Mouse (Mus musculus) heart, embryonic 15.5 days (tissue): ENCODE results near the gene Itsn1. TPM values are rescaled to one million over a fixed set of nuclear protein-coding genes. Genes with fewer than 3 reads are reported as not detected.
A peak's percentile ranks its signal among the peaks of the same experiment; 100 is the strongest.

ENCODE experiments used
- ATAC-seq: fragments of 200-750 bp; cut with Nextera tagmentation; replicated peaks from 2 replicates; pipeline ENCODE4 v1.8.0; 2017; ENCODE audit warnings: low read depth, moderate TSS enrichment; ENCODE audit not compliant: insufficient number of reproducible peaks, insufficient read depth, low FRiP score
- H3K27ac ChIP-seq: fragments of 300-500 bp; sonication (generic); 2 replicates; pipeline ENCODE4 v1.5.1; 2015; ENCODE audit warnings: mild to moderate bottlenecking, inconsistent platforms
- H3K27me3 ChIP-seq: fragments of 300-500 bp; sonication (generic); 2 replicates; pipeline ENCODE4 v1.6.1; 2015; ENCODE audit warnings: inconsistent platforms
- H3K36me3 ChIP-seq: fragments of 300-500 bp; sonication (generic); 2 replicates; pipeline ENCODE4 v1.6.1; 2015; ENCODE audit warnings: mild to moderate bottlenecking, inconsistent platforms
- H3K4me1 ChIP-seq: fragments of 300-500 bp; sonication (generic); replicated peaks from 2 replicates; pipeline ENCODE4 v1.6.1; 2015; ENCODE audit warnings: inconsistent platforms
- H3K4me2 ChIP-seq: fragments of 300-500 bp; sonication (generic); 2 replicates; pipeline ENCODE4 v1.6.1; 2015; ENCODE audit warnings: inconsistent platforms, mild to moderate bottlenecking, moderate library complexity
- H3K4me3 ChIP-seq: fragments of 300-500 bp; sonication (generic); 2 replicates; pipeline ENCODE4 v1.5.1; 2015; ENCODE audit warnings: mild to moderate bottlenecking, inconsistent platforms
- H3K9ac ChIP-seq: fragments of 300-500 bp; sonication (generic); 2 replicates; pipeline ENCODE4 v1.6.1; 2015; ENCODE audit warnings: mild to moderate bottlenecking, inconsistent platforms
- H3K9me3 ChIP-seq: fragments of 300-500 bp; sonication (generic); replicated peaks from 2 replicates; pipeline ENCODE4 v1.6.1; 2016; ENCODE audit warnings: inconsistent platforms
- WGBS: fragments of 180-500 bp; shearing (Covaris S2); methylation state at CpG from one replicate; pipeline ENCODE4 v1.1.7; 2015; ENCODE audit warnings: mixed read lengths; 5-methylcytosine and 5-hydroxymethylcytosine counted together
- polyA plus RNA-seq: library from polyadenylated mRNA; unstranded; fragments of >200 nt; fragmentation: Nextera tagmentation; extraction: Ambion mirVana; gene quantifications from 2 replicates; pipeline ENCODE4 v1.2.1, GENCODE M21; 2015

Itsn1 gene
- polyA plus RNA-seq, 1 experiment from 2014 or later: 17.6 TPM

DNA sequence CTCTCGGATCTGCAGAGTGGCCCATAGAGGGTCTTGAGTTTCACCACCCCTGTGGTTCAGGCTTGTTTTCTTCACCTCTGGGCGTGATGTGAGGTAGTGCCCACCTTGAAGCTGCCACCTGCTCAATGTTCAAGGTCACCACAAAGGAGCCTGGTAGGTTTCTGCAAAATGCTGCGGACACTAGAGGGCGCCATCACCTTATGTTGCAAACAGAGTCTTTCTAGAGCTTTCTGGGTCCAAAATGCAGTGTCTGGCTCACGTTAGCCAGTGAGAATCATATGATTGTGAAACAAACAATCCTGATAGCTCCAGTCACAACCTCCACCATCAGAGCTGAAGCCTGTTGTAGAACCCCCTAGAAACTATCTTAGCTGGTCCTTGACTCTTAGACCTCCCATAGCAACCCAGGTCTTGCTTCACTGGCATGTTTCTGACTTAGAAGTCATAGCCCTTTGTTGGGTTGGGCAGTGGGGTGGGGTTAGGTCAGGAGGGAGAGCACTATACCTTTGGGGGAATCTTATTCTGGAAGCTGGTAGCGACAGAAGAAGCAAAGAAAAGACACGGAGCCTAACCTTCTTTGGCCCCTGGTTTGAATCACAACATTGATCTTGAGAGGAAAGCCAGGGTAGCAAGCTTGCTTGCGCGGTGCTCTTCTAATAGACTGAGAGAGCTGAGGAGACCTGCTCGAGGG lies 207.4 kb downstream of the Itsn1 start:
- no peaks in the 10 kb centered on the region for H3K4me1 ChIP-seq
- no peaks in the 10 kb centered on the region for H3K27me3 ChIP-seq
- ATAC-seq: peak; percentile 23; the same call in 1 of the 2 replicates
- no peak overlapping the region for H3K4me3 ChIP-seq
- H3K36me3 ChIP-seq: no peaks in the 10 kb centered on the region
- no peak overlapping the region for H3K9ac ChIP-seq
- no peak overlapping the region for H3K4me2 ChIP-seq
- no peak overlapping the region for H3K27ac ChIP-seq
- no peaks in the 10 kb centered on the region for H3K9me3 ChIP-seq
- 47% methylated on average over 10 of the region's 10 CpGs for WGBS

DNA sequence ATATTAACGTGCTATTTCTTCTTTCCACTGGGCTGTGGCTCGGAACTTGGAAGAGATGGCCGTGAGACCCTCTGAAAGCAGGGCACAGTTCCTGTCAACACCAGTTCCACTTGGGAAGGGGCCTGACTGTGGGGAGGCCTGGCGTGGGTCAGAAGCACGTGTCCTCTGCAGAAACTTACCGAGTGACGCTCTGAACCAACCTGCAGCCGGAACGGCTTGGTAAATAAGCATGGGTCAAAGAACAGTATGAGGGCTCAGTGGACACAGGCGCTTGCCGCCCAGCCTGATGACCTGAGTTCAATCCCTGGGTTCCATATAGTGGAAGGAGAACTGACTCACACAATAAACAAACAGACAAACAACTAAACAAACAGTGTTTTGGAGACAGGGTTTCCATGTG lies 208.2 kb downstream of the Itsn1 start:
- no peaks in the 10 kb centered on the region for H3K36me3 ChIP-seq
- no peaks in the 10 kb centered on the region for H3K4me1 ChIP-seq
- no peak overlapping the region for H3K9ac ChIP-seq
- H3K4me2 ChIP-seq: no peak overlapping the region
- H3K27me3 ChIP-seq: no peaks in the 10 kb centered on the region
- no peaks in the 10 kb centered on the region for H3K9me3 ChIP-seq
- WGBS: 86% methylated on average over 11 of the region's 11 CpGs
- H3K4me3 ChIP-seq: no peak overlapping the region
- ATAC-seq: no peak
- H3K27ac ChIP-seq: no peak overlapping the region

- WGBS: 69% methylated on average over 5 of the region's 5 CpGs
- Histone ChIP-seq H3K4me3 (no peak overlapping the region), H3K27me3 (no peaks in the 10 kb centered on the region), H3K27ac (no peak overlapping the region), H3K4me1 (no peaks in the 10 kb centered on the region), H3K36me3 (no peaks in the 10 kb centered on the region), H3K4me2 (no peak overlapping the region), H3K9me3 (no peaks in the 10 kb centered on the region), H3K9ac (no peak overlapping the region)
- no peak for ATAC-seq
These were observed 209.1 kb downstream of the Itsn1 start for GRCm38 (mm10) chr16:91938141-91938540.

- no peak overlapping the region for H3K4me2 ChIP-seq
- no peak overlapping the region for H3K4me3 ChIP-seq
- no peaks in the 10 kb centered on the region for H3K9me3 ChIP-seq
- no peaks in the 10 kb centered on the region for H3K4me1 ChIP-seq
- 58% methylated on average over 6 of the region's 6 CpGs for WGBS
- H3K27me3 ChIP-seq: no peaks in the 10 kb centered on the region
- no peak overlapping the region for H3K27ac ChIP-seq
- H3K9ac ChIP-seq: no peak overlapping the region
- ATAC-seq: no peak
- H3K36me3 ChIP-seq: no peaks in the 10 kb centered on the region
These were observed 211.6 kb downstream of the Itsn1 start for GRCm38 (mm10) chr16:91940726-91941125.

GRCm38 (mm10) chr16:91942201-91942600 lies 213.1 kb downstream of the Itsn1 start:
- Histone ChIP-seq H3K27me3 (no peaks in the 10 kb centered on the region), H3K36me3 (no peaks in the 10 kb centered on the region), H3K9ac (no peak overlapping the region), H3K9me3 (no peaks in the 10 kb centered on the region), H3K4me2 (no peak overlapping the region), H3K4me1 (no peaks in the 10 kb centered on the region), H3K27ac (no peak overlapping the region), H3K4me3 (no peak overlapping the region)
- WGBS: 89% methylated on average over 14 of the region's 14 CpGs
- no peak for ATAC-seq

DNA sequence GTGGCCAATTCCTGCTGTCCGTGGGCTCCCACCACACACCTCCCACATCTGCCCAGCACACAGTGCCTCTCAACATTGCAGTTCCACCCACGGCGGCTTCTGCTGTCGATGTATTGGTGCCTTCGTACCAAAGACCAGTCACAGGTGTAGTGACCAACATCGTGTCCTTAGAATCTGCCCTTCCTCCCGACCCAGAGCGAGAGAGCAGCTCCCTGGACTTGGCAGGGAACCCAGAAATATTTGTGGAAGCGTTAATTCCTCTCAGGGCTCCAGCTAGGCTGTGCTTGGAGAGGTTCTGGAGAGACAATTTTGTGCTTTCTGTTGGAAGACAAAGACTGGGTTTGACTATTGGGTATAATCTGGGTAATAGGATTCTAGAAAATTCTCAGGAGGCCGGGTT lies 217.2 kb downstream of the Itsn1 start:
- H3K27me3 ChIP-seq: no peaks in the 10 kb centered on the region
- no peak overlapping the region for H3K27ac ChIP-seq
- no peaks in the 10 kb centered on the region for H3K9me3 ChIP-seq
- 67% methylated on average over 10 of the region's 10 CpGs for WGBS
- no peak overlapping the region for H3K4me2 ChIP-seq
- no peaks in the 10 kb centered on the region for H3K36me3 ChIP-seq
- no peaks in the 10 kb centered on the region for H3K4me1 ChIP-seq
- ATAC-seq: no peak
- no peak overlapping the region for H3K4me3 ChIP-seq
- H3K9ac ChIP-seq: no peak overlapping the region

DNA sequence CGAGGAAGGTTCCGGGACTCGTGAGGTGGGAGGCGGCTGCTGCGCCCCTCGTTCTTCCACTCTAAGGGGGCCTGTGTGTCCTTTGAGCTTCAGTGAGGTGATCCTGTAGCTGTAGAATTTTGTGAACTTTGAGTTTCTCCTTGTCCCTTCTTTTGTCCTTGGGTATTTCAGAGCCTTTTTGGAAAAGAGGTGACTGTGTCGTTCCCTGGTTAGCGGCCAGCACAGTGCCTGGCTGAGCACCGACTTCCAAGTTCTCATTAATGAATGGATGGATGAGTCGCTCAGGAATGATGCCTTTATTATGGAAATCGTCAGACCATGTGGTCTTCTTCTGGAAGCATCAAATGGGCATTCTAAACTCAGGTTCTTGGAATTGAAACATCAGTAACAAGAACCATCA lies 218.0 kb downstream of the Itsn1 start:
- 78% methylated on average over 11 of the region's 11 CpGs for WGBS
- Histone ChIP-seq H3K27ac (no peak overlapping the region), H3K27me3 (no peaks in the 10 kb centered on the region), H3K4me3 (no peak overlapping the region), H3K9ac (no peak overlapping the region), H3K9me3 (no peaks in the 10 kb centered on the region), H3K36me3 (no peaks in the 10 kb centered on the region), H3K4me2 (no peak overlapping the region), H3K4me1 (no peaks in the 10 kb centered on the region)
- no peak for ATAC-seq

GRCm38 (mm10) chr16:91953967-91954366 lies 224.9 kb downstream of the Itsn1 start:
- Histone ChIP-seq H3K27me3 (no peaks in the 10 kb centered on the region), H3K9me3 (no peaks in the 10 kb centered on the region), H3K4me1 (no peaks in the 10 kb centered on the region), H3K36me3 (no peaks in the 10 kb centered on the region), H3K27ac (no peak overlapping the region), H3K9ac (no peak overlapping the region), H3K4me3 (no peak overlapping the region), H3K4me2 (no peak overlapping the region)
- ATAC-seq: no peak
- WGBS: 85% methylated on average over 4 of the region's 4 CpGs

- Histone ChIP-seq H3K4me3 (no peak overlapping the region), H3K4me1 (no peaks in the 10 kb centered on the region), H3K9me3 (no peaks in the 10 kb centered on the region), H3K27me3 (no peaks in the 10 kb centered on the region), H3K4me2 (no peak overlapping the region), H3K9ac (no peak overlapping the region), H3K27ac (no peak overlapping the region), H3K36me3 (no peaks in the 10 kb centered on the region)
- 81% methylated on average over 8 of the region's 8 CpGs for WGBS
- ATAC-seq: no peak
These were observed 225.7 kb downstream of the Itsn1 start for GRCm38 (mm10) chr16:91954766-91955165.

DNA sequence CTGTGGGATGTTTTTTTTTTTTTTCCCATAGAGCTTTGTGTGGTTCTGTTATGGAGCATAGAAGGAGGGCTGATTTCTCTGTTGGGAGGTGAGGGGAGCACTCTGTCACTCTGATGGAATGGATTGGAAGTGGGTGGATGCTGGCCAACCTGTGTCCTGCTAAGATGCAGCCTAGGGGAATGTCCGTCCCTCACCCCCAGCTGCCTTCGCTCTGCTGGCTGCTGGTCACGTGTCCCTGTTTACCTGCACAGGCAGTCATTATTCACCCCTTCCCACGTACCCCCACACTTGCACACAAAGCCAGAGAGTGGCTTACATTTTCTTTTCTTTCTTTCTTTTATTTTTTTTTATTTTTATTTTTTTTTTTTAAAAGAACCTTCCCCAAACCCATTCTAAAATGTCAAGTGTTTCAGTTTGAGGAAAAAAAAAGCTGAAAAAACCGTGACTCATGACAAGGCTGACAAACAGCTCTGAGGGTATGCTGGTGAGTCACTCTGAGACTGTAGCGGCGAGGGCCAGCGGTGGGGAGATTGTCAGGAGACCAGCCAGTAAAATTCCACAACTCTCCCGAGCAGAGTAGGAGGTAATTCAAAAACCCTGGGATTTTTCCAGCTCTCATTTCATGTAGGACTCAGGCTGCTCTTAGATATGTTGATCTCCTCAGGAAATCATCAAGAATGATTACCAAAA lies 233.3 kb downstream of the Itsn1 start:
- H3K4me2 ChIP-seq: peak overlapping the region; percentile 38
- no peaks in the 10 kb centered on the region for H3K36me3 ChIP-seq
- no peaks in the 10 kb centered on the region for H3K9me3 ChIP-seq
- peaks cover 10% of the 10 kb centered on the region for H3K4me1 ChIP-seq
- H3K9ac ChIP-seq: no peak overlapping the region
- no peak overlapping the region; the same call in 1 of the 2 replicates for H3K27ac ChIP-seq
- peak; percentile 58; the same call in 1 of the 2 replicates for ATAC-seq
- H3K27me3 ChIP-seq: no peaks in the 10 kb centered on the region
- H3K4me3 ChIP-seq: no peak overlapping the region
- 23% methylated on average over 9 of the region's 9 CpGs for WGBS

DNA sequence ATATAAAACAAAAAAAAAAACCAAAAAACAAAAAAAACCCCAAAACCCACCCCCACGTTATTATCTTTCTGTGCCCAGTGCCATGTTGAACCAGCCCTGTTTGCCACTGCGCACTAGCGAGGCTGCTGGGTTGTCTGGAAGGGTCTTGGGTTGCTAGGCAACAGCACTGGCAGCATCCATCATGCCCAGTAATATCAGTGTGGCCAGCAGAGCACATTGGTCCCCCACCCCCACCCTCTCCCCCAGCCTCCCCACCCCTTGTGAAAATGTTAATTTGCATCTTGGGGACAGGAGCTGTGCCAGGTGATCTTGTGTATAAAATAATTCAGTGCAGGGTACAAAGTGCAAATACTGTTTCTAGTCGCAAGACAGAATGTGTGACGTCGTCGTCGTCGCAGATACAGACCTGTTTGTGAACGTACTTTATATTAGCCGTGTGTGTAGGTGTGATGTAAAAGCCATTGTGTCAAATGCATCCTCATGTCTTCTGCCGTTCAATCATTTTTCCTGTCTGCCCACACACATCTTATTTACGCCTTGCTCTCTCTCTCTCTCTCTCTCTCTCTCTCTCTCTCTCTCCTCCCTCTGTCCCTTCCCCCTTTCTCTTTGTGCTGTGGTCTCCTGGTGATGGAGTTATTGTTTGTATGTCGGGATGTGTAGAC lies 233.9 kb downstream of the Itsn1 start:
- no peaks in the 10 kb centered on the region for H3K9me3 ChIP-seq
- no peak overlapping the region for H3K27ac ChIP-seq
- H3K4me3 ChIP-seq: no peak overlapping the region
- no peaks in the 10 kb centered on the region for H3K36me3 ChIP-seq
- 0 out of 2 replicates have a peak overlapping the region, but pooled peaks have one; percentile 38 for H3K4me2 ChIP-seq
- no peaks in the 10 kb centered on the region for H3K27me3 ChIP-seq
- no peak; the same call in 1 of the 2 replicates for ATAC-seq
- H3K4me1 ChIP-seq: peaks cover 10% of the 10 kb centered on the region
- H3K9ac ChIP-seq: no peak overlapping the region
- WGBS: 55% methylated on average over 14 of the region's 14 CpGs
